Mouse (Mus musculus) liver, embryonic 15.5 days (tissue): ENCODE results near the gene 3110082J24Rik. TPM values are rescaled to one million over a fixed set of nuclear protein-coding genes. Genes with fewer than 3 reads are reported as not detected.

Experiments
- ATAC-seq: fragments of 200-750 bp; cut with Nextera tagmentation; 2 replicates; pipeline ENCODE4 v1.8.0; 2017; ENCODE audit warnings: moderate number of reproducible peaks, mild to moderate bottlenecking, moderate library complexity; ENCODE audit not compliant: insufficient read depth
- H3K27ac ChIP-seq: fragments of 300-500 bp; sonication (generic); replicated peaks from 2 replicates; pipeline ENCODE4 v1.5.1; 2015; ENCODE audit warnings: mild to moderate bottlenecking, inconsistent platforms
- H3K27me3 ChIP-seq: fragments of 300-500 bp; sonication (generic); 2 replicates; pipeline ENCODE4 v1.6.1; 2015; ENCODE audit warnings: mild to moderate bottlenecking, inconsistent platforms
- H3K36me3 ChIP-seq: fragments of 300-500 bp; sonication (generic); replicated peaks from 2 replicates; pipeline ENCODE4 v1.6.1; 2015; ENCODE audit warnings: moderate library complexity, mild to moderate bottlenecking, inconsistent platforms
- H3K4me1 ChIP-seq: fragments of 300-500 bp; sonication (generic); replicated peaks from 2 replicates; pipeline ENCODE4 v1.6.1; 2015; ENCODE audit warnings: inconsistent platforms
- H3K4me2 ChIP-seq: fragments of 300-500 bp; sonication (generic); 2 replicates; pipeline ENCODE4 v1.6.1; 2015; ENCODE audit warnings: moderate library complexity, mild to moderate bottlenecking, inconsistent platforms
- H3K4me3 ChIP-seq: fragments of 300-500 bp; sonication (generic); replicated peaks from 2 replicates; pipeline ENCODE4 v1.5.1; 2015; ENCODE audit warnings: mild to moderate bottlenecking, inconsistent platforms
- H3K9ac ChIP-seq: fragments of 300-500 bp; sonication (generic); 2 replicates; pipeline ENCODE4 v1.6.1; 2015; ENCODE audit warnings: moderate library complexity, mild to moderate bottlenecking, inconsistent platforms
- H3K9me3 ChIP-seq: fragments of 300-500 bp; sonication (generic); replicated peaks from 2 replicates; pipeline ENCODE4 v1.6.1; 2016; ENCODE audit warnings: inconsistent platforms
- WGBS: fragments of 180-500 bp; shearing (Covaris S2); methylation state at CpG from one replicate; pipeline ENCODE4 v1.1.7; 2015; ENCODE audit warnings: mixed read lengths; ENCODE audit not compliant: insufficient replicate concordance; 5-methylcytosine and 5-hydroxymethylcytosine counted together
- polyA plus RNA-seq: library from polyadenylated mRNA; unstranded; fragments of >200 nt; fragmentation: Nextera tagmentation; extraction: Ambion mirVana; gene quantifications from 2 replicates; pipeline ENCODE4 v1.2.1, GENCODE M21; 2015

Gene 3110082J24Rik
- polyA plus RNA-seq, 1 experiment from 2014 or later = not detected

DNA sequence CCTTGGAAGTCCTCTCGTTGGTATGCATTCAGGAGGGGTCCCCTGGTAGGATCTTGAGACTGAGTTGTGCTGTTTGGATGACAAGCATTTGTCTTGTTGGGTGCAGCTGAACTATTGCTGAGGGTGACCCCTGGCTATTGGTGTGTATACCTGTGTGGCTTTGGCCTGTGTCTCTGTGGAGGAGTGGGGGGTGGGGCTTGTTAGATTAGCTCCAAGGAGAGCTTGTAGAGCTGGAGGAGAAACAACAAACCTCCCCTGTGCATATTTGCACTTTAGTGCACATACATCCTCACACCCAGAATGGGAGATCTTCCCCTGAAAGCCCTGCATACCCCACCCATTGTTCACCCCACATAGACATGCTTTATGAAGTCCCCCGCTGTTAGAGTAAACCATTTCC, 870 bp upstream of the 3110082J24Rik start:
- no peak overlapping the region for H3K9ac ChIP-seq
- H3K4me1 ChIP-seq = peaks cover 19% of the 10 kb centered on the region
- H3K4me3 ChIP-seq = no peak overlapping the region
- no peak overlapping the region for H3K27ac ChIP-seq
- 29% methylated on average over 2 of the region's 2 CpGs for WGBS
- no peaks in the 10 kb centered on the region for H3K9me3 ChIP-seq
- no peaks in the 10 kb centered on the region for H3K36me3 ChIP-seq
- peaks cover 97% of the 10 kb centered on the region for H3K27me3 ChIP-seq
- H3K4me2 ChIP-seq = no peak overlapping the region
- no peak for ATAC-seq

DNA sequence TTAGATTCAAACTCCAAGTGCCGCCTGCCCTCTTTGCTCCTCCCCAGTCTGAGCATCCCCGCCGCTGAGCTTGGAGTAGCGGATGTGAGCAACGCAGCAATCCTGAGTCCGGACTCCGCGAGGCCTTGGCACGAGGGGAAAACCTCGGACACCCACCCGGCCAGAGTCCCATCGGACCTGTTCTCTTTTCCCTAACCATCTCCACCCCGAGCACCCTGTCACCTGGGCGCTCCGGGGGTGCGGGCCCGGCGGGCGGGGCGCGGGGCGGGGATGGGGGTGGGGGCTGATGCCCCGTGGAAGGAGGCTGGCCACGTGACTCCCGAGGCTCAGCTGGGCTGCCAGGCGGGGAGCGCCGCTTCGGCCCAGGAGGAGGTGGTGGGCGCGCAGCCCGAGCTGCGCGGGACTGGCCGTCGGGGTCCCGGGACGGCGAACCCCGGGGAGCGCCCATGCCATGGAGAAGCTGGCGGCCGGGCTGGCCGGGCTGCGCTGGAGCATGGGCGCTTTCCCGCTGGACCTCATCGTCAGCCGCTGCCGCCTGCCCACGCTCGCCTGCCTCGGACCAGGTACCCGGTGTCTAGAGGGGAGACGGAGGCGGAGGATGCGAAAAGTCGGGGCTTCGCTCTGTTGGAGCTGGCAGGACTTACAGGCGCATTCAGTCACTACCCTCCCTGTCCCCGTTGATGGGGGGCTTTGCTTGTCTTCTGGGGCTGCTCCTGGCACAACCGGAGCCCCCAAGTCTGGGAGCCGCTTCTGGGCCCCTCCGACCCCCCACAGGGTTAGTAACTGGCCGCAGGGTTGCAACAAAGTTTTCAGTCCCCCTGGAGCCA, 832 bp downstream of the 3110082J24Rik start, which contains the start of gene Garem2:
Gene Garem2, plus strand, starts transcription at position 321 of the 827 bp plus-strand sequence.
- ATAC-seq = no peak
- peak within 1 kb of the TSS; percentile 35 for H3K4me3 ChIP-seq
- H3K36me3 ChIP-seq = no peaks in the 10 kb centered on the region
- WGBS = 3% methylated on average over 65 of the region's 65 CpGs
- peaks cover 80% of the 10 kb centered on the region for H3K27me3 ChIP-seq
- H3K9ac ChIP-seq = no peak within 1 kb of the TSS
- H3K4me1 ChIP-seq = peaks cover 3% of the 10 kb centered on the region
- no peak within 1 kb of the TSS for H3K27ac ChIP-seq
- H3K4me2 ChIP-seq = peak within 1 kb of the TSS; percentile 57
- no peaks in the 10 kb centered on the region for H3K9me3 ChIP-seq

DNA sequence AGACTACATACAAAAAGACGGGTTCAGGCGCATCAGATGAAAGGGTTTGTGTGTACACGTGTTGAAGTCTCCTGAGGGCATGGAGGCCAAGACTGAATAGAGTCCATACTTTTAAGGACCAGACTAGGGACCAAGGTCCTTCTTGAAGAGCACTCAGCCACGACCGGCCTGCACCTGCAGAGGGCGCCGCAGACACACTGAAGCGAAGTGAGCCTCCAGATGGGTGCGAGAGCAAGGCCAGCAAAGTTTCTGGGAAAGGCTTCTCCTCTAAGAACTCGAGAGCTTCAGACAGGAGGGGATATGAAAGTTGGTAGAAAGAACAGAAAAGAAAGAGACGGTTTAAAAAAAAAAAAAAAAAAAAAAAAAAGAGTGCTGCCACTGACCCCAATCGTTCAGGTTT, 1.5 kb downstream of the 3110082J24Rik start:
- H3K4me2 ChIP-seq = peak overlapping the region; percentile 57
- H3K4me1 ChIP-seq = peaks cover 3% of the 10 kb centered on the region
- H3K9ac ChIP-seq = no peak overlapping the region
- H3K36me3 ChIP-seq = no peaks in the 10 kb centered on the region
- peaks cover 73% of the 10 kb centered on the region for H3K27me3 ChIP-seq
- no peak for ATAC-seq
- no peak overlapping the region for H3K4me3 ChIP-seq
- H3K27ac ChIP-seq = no peak overlapping the region
- no peaks in the 10 kb centered on the region for H3K9me3 ChIP-seq
- 5% methylated on average over 12 of the region's 12 CpGs for WGBS

DNA sequence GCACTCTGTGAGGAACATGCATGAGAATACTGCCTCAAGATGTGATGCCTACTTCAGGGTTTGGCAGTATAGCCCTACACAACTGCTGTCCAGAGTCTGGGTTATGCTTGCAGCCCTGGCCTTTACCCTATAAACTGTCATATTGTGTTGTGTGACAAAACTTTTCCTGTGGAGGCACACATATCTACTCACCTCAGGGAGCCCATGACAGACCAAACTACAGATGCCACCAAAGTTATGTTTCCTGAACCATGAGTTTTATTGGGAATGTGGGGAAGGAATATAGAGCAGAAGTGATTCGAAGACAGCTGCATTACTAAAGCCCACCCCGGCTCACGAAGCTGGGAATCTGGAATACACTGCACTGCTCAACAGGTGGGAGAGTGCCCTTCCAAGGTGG, 2.5 kb downstream of the 3110082J24Rik start:
- no peak overlapping the region for H3K27ac ChIP-seq
- WGBS = 70% methylated on average over 3 of the region's 3 CpGs
- no peak for ATAC-seq
- H3K4me1 ChIP-seq = peaks cover 3% of the 10 kb centered on the region
- H3K9me3 ChIP-seq = no peaks in the 10 kb centered on the region
- no peak overlapping the region for H3K4me3 ChIP-seq
- H3K9ac ChIP-seq = no peak overlapping the region
- H3K27me3 ChIP-seq = peaks cover 63% of the 10 kb centered on the region
- no peak overlapping the region for H3K4me2 ChIP-seq
- H3K36me3 ChIP-seq = no peaks in the 10 kb centered on the region

DNA sequence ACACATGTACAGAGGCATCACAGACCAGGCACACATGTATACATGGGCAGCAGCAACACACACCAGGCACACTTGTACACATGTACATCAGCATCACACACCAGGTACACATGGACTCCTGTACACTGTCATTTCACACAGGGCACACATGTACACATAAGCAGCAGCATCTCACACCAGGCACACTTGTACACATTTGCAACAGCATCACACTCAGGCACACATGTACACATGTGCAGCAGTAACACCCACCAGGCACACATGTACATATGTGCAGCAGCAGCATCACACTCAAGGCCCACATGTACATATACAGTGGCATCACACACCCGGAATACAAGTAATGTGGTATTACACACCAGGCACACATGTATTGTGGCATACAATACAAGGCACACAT, 7.6 kb downstream of the 3110082J24Rik start:
- Histone ChIP-seq H3K9me3 (no peaks in the 10 kb centered on the region), H3K27me3 (peaks cover 12% of the 10 kb centered on the region), H3K36me3 (no peaks in the 10 kb centered on the region), H3K4me3 (no peak overlapping the region), H3K9ac (no peak overlapping the region), H3K4me1 (no peaks in the 10 kb centered on the region), H3K4me2 (no peak overlapping the region), H3K27ac (no peak overlapping the region)
- WGBS = 59% methylated on average over 1 of the region's 1 CpGs
- ATAC-seq = no peak

DNA sequence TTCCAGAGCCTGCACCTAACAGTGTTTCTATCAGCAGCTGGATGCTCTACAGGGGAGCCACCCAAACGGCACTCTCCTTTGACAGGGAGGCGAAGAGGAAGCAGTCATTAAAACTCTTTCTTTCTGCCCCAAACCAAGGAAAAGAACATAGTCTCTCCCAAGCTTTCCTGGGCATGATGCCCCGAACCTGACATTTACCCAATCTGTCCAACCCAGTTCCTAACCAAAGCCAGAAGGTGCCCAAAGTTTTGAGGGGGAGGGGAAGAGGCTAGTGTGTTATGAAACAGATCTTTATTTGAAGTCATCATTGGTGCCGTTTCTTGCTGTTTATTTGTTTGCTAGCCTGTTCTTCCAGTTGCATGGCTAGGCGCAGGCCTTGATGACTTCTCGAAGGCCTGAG, 10.2 kb downstream of the 3110082J24Rik start:
- Histone ChIP-seq H3K4me1 (no peaks in the 10 kb centered on the region), H3K27me3 (no peaks in the 10 kb centered on the region), H3K4me3 (no peak overlapping the region), H3K9me3 (no peaks in the 10 kb centered on the region), H3K9ac (no peak overlapping the region), H3K27ac (no peak overlapping the region), H3K4me2 (no peak overlapping the region), H3K36me3 (no peaks in the 10 kb centered on the region)
- WGBS = 44% methylated on average over 6 of the region's 6 CpGs
- no peak for ATAC-seq

DNA sequence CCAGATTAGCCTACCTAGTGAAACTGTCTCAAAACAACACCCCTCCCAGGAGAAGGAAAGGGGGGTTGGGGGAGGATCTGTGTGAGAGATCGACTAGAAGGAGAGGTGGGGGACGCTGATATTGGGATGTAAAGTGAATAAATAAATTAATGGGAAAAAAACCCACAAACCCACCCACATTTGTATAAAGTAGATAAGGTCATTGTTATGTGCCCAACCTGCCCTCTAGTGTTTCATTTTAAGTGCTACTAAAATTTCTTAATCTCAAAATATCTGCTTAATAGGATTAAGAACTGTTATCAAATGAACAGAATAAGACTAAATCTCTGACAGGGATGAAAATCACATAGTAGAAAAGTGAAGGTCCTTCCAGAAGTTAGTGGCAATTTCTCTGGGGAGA, 11.5 kb downstream of the 3110082J24Rik start:
- Histone ChIP-seq H3K9me3 (no peaks in the 10 kb centered on the region), H3K27me3 (no peaks in the 10 kb centered on the region), H3K4me2 (no peak overlapping the region), H3K36me3 (no peaks in the 10 kb centered on the region), H3K4me1 (no peaks in the 10 kb centered on the region), H3K4me3 (no peak overlapping the region), H3K9ac (no peak overlapping the region), H3K27ac (no peak overlapping the region)
- no peak for ATAC-seq
- 37% methylated on average over 2 of the region's 2 CpGs for WGBS

DNA sequence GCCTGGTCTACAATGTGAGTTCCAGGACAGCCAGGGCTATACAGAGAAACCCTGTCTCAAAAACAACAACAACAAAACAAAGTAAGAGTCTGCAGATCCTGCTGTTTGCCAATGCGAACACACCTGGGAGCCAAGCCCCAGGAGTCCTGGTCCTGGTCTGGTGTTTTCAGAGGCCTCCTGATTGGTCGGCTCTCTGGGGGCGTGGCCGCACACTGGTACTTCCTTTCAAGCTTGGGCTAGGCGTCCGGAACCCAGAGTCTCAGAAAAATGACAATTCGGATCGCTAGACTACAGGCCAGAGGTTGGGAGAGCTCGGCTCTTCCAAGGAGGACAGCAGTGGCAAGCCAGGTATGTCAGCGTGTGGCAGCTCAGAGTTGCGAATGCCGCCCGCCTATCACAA, 13.2 kb downstream of the 3110082J24Rik start:
- Histone ChIP-seq H3K9me3 (no peaks in the 10 kb centered on the region), H3K9ac (no peak overlapping the region), H3K27ac (no peak overlapping the region), H3K27me3 (no peaks in the 10 kb centered on the region), H3K4me1 (no peaks in the 10 kb centered on the region), H3K4me2 (no peak overlapping the region), H3K4me3 (no peak overlapping the region), H3K36me3 (no peaks in the 10 kb centered on the region)
- ATAC-seq = no peak
- 52% methylated on average over 13 of the region's 13 CpGs for WGBS

DNA sequence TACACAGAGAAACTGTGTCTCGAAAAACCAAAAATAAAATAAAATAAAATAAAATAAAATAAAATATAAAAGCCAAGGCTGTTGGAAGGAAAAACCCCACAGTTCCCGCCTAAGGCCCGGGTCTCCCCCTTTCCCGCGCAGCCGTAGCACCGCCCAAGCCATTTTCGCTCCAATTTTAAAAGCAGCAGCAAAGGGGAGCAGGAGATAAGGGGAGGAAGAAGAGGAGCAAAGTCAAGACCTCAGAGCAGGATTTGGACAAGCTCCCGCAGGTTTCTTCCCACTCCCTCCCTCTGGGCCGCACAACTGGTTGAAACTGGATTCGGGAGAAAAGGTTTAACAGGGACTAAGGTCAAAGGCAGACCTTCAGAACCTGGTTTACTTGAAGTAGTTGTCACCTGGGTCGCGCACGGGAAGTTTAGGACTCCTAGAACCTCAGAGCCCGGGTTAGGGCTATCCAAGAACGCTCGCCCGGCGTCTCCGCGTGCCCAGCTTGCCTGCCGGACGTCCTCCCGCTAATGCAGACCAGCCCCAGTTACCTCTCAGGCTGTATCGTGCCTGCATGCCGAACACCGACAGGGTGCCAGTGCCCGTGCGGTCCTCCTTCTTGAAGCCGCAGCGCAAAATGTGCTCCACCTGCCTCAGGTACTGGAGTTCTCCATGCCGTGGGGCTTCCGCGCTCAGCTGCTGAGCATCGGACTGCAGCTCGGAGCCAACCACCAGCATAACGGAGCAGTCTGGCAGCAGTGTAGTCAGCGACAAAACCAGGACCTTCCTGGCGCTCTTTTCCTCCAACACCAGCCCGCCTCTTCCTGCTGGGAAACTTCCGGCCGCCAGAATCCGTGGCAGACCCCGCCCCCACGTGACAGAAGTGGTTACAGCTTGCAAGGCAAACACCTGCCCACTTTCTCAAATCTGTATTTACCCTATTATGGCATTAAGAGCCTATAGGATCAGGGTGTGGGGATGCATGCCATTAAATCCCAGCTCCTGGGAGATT, 32.8 kb downstream of the 3110082J24Rik start, which contains the start of gene Tyms:
Gene Tyms, minus strand, starts transcription at position 793 of the 997 bp plus-strand sequence.
- peak; percentile 86 for ATAC-seq
- Histone ChIP-seq H3K4me2 (peak within 1 kb of the TSS; percentile 75), H3K9ac (peak within 1 kb of the TSS; percentile 90), H3K36me3 (peaks cover 39% of the 10 kb centered on the region), H3K9me3 (no peaks in the 10 kb centered on the region), H3K4me3 (peak within 1 kb of the TSS; percentile 96), H3K4me1 (peaks cover 23% of the 10 kb centered on the region), H3K27me3 (no peaks in the 10 kb centered on the region), H3K27ac (peak within 1 kb of the TSS; percentile 84)
- under 1% methylated on average over 45 of the region's 45 CpGs for WGBS

DNA sequence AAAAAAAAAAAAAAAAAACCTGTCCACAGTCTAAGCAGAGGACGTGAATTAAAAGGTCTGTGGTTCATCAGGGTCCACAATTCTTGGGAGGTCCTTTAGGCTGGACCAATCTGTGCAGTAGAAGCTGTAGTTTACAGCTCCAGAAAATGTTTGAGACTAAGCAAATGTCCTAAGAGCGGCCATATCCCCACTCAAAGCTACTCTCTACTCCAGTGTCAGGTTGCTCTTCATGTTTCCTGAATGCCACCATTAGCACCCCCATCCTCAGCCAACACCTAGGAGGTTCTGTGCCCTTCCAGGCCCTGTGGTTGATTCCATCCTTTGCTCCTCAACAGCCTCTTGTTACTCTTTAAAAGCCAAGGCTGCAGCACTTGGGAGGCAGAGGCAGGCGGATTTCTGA, 33.5 kb downstream of the 3110082J24Rik start:
- 27% methylated on average over 3 of the region's 3 CpGs for WGBS
- peak; percentile 26; the same call in 1 of the 2 replicates for ATAC-seq

DNA sequence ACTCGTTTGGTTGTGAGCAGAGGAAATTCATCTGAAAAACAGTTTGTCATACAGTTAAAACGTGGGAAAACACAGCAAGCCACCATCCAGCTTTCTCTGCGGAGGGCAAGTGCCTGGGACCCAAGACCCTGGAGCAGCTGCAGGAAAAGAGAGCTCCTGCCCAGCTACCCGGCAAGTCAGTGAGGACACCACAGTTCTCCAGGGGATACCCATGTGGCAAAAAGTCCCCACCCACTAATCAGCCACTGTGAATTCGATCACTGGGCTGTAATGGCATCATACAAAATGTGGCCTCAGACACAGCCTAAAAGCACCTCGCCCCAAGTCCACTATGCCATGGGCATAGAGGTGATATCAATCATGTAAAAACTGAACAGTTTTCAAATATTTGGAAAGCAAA, 34.2 kb downstream of the 3110082J24Rik start:
- Histone ChIP-seq H3K27ac (no peak overlapping the region), H3K9me3 (no peaks in the 10 kb centered on the region), H3K9ac (peak overlapping the region; percentile 90), H3K4me1 (peaks cover 23% of the 10 kb centered on the region), H3K4me3 (peak overlapping the region; percentile 96), H3K27me3 (no peaks in the 10 kb centered on the region), H3K36me3 (peaks cover 53% of the 10 kb centered on the region), H3K4me2 (peak overlapping the region; percentile 75)
- no peak for ATAC-seq
- 60% methylated on average over 6 of the region's 6 CpGs for WGBS

More for the DNA sequence above, 33.5 kb downstream of the 3110082J24Rik start:
- Histone ChIP-seq H3K4me3 (peak overlapping the region; percentile 96), H3K27ac (peak overlapping the region; percentile 14; the same call in 1 of the 2 replicates), H3K4me1 (peaks cover 23% of the 10 kb centered on the region), H3K4me2 (peak overlapping the region; percentile 75), H3K36me3 (peaks cover 46% of the 10 kb centered on the region), H3K27me3 (no peaks in the 10 kb centered on the region), H3K9ac (peak overlapping the region; percentile 90), H3K9me3 (no peaks in the 10 kb centered on the region)
